Mouse (Mus musculus): ENCODE results near the gene BC030867.

Gene BC030867

GRCm38 (mm10) chr11:102221243-102221953, 27.3 kb upstream of the BC030867 start:
- DNase-seq (ENCODE audit: extremely low read depth, insufficient read length, low spot score): no peak

- no peak for DNase-seq (ENCODE audit: extremely low read depth, insufficient read length, low spot score)
Observed at GRCm38 (mm10) chr11:102221954-102222351, 26.7 kb upstream of the BC030867 start.

GRCm38 (mm10) chr11:102223166-102223565, 25.5 kb upstream of the BC030867 start:
- DNase-seq (ENCODE audit: extremely low read depth, insufficient read length, low spot score): no peak

DNA sequence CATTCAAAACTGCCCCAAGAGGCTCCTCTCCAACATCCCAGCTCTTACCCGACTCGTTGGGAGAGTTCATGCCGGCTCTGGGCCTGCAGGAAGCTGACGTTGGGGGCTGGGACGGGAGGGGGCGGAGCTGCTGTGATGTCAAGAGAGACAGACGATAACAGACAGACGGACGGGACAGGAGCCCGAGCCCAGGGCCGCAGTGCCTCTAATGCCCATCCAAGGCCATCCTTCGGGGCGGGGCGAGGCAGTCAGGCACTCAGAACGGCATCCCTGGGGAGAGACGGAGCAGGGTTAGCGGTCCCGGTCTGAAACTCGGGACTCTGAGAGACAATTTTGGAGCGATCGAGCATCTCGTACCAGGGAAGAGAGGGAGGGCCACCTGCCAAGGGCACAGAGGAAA, 24.0 kb upstream of the BC030867 start:
- DNase-seq (ENCODE audit: extremely low read depth, insufficient read length, low spot score): peak; percentile 81

- no peak for DNase-seq (ENCODE audit: extremely low read depth, insufficient read length, low spot score)
Observed at GRCm38 (mm10) chr11:102225221-102225620, 23.5 kb upstream of the BC030867 start.

- DNase-seq (ENCODE audit: extremely low read depth, insufficient read length, low spot score): no peak
Observed at GRCm38 (mm10) chr11:102226067-102226978, 22.4 kb upstream of the BC030867 start.

DNA sequence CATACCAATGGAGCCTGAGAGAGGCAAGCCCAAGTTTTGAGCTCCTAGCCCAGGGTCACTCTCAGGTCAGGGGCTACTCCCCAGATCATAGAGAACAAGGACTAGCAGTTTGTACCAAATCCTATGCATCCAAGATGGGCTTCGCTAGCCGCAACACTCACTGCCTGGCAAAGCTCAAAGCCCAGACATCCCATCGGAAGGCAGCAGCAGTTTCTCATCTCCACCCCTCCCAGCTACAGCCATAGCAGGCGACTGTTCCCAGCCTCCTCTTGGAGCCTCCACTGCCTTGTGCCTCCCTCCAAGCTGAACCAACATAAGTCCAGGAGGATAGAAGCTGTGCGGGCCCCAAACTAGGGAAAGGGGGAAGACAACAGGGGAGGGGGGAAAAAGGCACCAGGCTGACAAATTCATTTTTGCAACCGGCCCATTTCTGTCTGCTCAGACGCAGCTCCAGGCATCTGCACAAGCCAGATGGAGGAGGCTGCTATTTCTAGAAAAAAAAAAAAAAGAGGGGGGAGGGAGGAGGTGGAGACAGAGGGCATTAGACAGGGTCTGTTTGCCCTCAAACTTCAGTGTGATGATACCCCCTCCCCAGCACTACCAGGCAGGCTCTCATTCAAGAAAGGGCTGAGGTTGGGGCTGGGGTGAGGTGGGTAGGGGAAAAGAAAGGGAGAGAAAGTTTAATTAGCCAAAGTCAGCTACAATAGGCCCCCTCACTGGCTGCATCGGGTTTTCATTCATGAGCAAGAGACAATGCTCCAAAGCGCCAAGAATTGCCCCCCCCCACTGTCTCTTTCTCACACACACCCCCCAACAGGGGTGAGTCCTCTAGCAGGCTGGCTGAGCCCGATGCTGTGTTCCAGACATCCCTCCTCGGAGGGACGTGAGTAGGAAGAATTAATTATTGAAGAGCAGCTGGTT, 21.2 kb upstream of the BC030867 start:
- no peak for DNase-seq (ENCODE audit: extremely low read depth, insufficient read length, low spot score)

- DNase-seq (ENCODE audit: extremely low read depth, insufficient read length, low spot score): no peak
Observed at GRCm38 (mm10) chr11:102228191-102228545, 20.5 kb upstream of the BC030867 start.

GRCm38 (mm10) chr11:102228646-102229268, 19.9 kb upstream of the BC030867 start:
- no peak for DNase-seq (ENCODE audit: extremely low read depth, insufficient read length, low spot score)

DNA sequence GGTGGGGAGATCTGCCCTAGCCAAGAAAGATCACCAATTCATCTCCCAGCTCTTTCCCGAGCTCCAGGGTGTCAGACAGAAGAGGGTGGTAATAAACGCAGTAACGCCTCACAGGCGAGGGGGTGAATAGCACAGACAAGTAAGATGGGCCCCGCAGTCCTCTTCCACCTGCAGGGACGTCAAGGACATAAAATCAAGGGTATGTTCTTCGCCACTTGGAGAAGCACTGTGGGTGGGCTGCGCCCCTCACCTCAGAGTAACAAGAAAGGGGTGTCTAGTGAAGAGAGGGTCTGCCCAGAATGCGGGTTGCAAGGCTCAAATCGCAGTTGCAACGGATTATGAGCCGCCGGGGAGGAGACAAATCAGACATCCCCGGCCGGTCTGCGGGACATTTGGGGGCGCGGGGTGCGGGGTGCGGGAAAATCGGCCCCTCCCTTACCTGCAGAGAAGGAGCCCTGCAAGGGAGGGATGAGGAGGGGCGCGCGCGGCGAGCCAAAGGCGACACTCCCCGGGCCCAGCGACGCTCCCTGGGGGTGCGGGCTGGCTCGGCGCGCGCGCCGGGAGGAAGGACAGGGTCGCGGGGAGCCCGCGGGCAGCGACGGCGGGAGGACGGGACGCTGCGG, 19.2 kb upstream of the BC030867 start:
- no peak for DNase-seq (ENCODE audit: extremely low read depth, insufficient read length, low spot score)

DNA sequence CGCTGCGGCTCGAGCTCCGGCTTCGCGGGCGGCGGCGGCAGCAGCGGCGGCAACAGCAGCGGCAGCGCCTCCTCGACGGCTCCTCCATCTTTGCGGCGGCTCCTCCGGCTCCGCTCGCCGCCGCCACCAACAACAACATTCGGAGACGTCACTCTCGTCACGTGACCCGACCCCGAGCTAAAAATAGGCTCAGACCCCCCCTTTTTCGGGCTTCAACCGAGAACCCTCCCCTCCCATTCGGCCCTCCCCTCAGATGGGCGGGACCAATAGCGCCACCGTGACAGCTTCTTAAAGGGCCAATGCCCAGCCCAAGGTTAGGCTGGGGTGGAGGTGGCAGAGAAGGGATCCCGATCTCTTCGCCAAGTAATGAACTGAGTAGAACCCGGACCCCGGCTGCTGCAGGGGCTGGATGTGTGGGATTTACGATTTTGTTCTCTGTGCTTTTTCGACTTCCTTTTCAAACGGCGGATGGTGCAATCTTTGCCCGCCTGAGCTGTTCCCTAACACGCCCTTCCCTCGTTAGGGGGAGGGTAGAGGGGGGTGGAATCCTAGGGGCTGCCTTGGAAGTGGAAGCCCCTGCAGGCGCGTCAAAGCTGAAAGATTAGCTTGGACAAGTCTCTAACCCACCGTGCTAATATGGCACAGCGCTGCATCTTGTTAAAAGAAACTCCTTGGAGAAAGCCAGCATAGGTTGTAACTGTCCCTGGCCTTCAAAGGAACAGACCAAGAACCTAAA, 18.5 kb upstream of the BC030867 start, which contains the start of gene Hdac5:
Gene Hdac5 (minus strand): TSS at position 161 of the 736 bp plus-strand sequence.
- peak; percentile 93 for DNase-seq (ENCODE audit: extremely low read depth, insufficient read length, low spot score)

DNA sequence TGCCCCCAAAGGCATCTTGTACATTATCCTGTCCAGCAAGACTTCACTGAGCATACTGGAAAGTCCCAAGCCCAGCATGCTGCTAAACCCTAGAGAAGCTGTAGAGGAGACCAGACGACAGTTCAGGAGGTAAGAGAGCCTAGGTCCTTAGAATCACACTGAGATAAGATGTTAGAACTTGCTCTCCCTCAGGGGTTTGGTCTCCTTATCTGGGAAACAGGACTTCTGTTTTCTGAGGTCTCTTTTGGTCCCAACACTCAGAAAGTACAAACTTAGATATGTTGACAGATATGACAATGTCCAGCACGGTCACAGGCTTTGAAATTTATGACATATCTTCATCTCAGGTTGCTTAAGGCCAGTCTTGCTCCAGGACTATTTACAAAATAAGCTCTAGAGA, 12.7 kb upstream of the BC030867 start:
- DNase-seq (ENCODE audit: extremely low read depth, insufficient read length, low spot score): no peak

- DNase-seq (ENCODE audit: extremely low read depth, insufficient read length, low spot score): no peak
Observed at GRCm38 (mm10) chr11:102240636-102241035, 8.0 kb upstream of the BC030867 start.

GRCm38 (mm10) chr11:102241246-102241645, 7.4 kb upstream of the BC030867 start:
- DNase-seq (ENCODE audit: extremely low read depth, insufficient read length, low spot score): no peak

- DNase-seq (ENCODE audit: extremely low read depth, insufficient read length, low spot score): no peak
Observed at GRCm38 (mm10) chr11:102241874-102242273, 6.8 kb upstream of the BC030867 start.

GRCm38 (mm10) chr11:102244926-102245449, 3.7 kb upstream of the BC030867 start:
- DNase-seq (ENCODE audit: extremely low read depth, insufficient read length, low spot score): peak; percentile 98

DNA sequence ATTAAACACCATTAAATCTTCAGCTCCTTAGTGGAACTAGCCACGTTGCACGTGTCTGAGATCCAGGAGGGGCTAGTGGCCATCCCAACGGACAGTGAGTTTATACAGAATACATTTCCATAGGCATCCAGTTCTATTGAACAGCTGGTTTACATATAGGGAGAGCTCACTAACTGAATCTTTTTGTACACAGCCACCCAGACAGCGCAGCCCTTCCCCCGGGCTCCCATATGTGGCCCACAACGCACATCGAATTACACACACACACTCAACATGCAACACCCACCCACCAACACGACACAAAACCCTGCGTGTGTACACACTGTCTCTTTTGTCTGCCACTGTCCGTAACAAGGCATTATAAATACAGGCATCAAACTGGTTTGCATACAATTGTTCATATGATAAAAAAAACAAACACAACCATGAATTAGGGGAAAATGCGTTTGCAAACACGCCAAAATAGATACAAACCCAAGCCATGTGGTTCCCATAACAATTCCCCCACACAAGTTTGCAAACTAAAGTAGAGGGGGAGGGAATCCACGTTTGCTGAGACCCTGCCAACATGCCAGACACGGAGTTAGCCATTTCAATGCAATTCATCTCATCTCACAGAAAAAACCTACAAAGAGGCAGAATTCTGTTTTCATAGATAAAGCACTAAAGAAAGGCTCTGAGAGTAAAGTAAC, 3.0 kb upstream of the BC030867 start:
- DNase-seq (ENCODE audit: extremely low read depth, insufficient read length, low spot score): no peak

- no peak for DNase-seq (ENCODE audit: extremely low read depth, insufficient read length, low spot score)
Observed at GRCm38 (mm10) chr11:102246273-102246635, 2.4 kb upstream of the BC030867 start.
